Mouse (Mus musculus): ENCODE measurements around the gene Hint1.

DNA sequence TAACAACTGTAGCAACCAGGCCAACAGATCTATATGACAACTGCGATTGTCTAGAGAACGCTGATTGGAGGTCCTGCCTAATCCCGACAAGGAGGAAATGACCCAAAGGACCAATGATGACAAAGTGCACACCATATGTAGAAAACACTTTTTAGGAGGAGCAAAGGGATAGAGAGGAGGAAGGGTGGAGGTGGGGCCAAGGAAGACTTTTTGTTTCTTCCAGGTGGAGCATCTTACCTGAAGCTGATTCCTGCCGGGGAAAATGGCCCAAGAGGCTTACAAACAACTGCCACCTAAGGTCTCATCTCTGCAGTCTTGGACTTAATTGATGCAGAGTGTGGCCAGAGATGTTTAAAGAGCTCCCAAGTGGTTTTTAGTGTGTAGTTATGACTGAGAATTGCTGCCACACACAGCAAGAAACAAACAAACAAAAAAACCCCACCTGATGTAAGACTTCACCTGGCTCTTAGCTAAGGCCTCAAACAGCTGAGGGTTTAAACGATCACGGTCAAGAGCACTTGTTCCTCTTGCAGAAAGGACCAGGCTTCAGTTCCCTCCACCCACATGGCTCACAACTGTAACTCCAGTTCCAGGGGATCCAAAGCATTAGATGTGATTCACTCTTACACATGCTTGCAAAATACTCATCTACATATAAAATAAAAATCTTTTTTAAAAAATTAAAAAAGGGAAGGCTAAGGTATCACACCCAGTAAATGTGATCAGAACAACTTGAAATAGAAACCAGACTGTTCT, 675 bp upstream of the Hint1 start:
- TF ChIP-seq POLR2A (IDR thresholded peaks at IDR 0.05; ENCODE audit: insufficient read depth, low read depth, low read length) (no peak), CTCF (IDR thresholded peaks at IDR 0.05; ENCODE audit: insufficient read depth, low read depth, low read length) (no peak)
